Mouse (Mus musculus) stomach, embryonic 16.5 days (tissue): ENCODE measurements around the gene Arl10. TPM values are rescaled to one million over a fixed set of nuclear protein-coding genes. Genes with fewer than 3 reads are reported as not detected.
A peak's percentile ranks its signal among the peaks of the same experiment; 100 is the strongest.
"Not testable (repeated sequence)": the region's sequence is repeated elsewhere in the genome, so short reads cannot be mapped to it uniquely, and the experiment has no call there.

Source experiments
- ATAC-seq: fragments of 200-750 bp; cut with Nextera tagmentation; 2 replicates; pipeline ENCODE4 v1.8.0; 2017; ENCODE audit warnings: moderate number of reproducible peaks, moderate TSS enrichment; ENCODE audit not compliant: insufficient read depth, low FRiP score
- H3K27ac ChIP-seq: fragments of 300-500 bp; sonication (generic); 2 replicates; pipeline ENCODE4 v1.5.1; 2014; ENCODE audit warnings: low read length
- H3K27me3 ChIP-seq: fragments of 300-500 bp; sonication (generic); 2 replicates; pipeline ENCODE4 v1.6.1; 2014; ENCODE audit warnings: low read length, control low read depth, mixed read lengths; ENCODE audit not compliant: control insufficient read depth, insufficient read depth
- H3K36me3 ChIP-seq: fragments of 300-500 bp; sonication (generic); 2 replicates; pipeline ENCODE4 v1.6.1; 2014; ENCODE audit warnings: low read length; ENCODE audit not compliant: control insufficient read depth, insufficient read depth
- H3K4me1 ChIP-seq: fragments of 300-500 bp; sonication (generic); 2 replicates; pipeline ENCODE4 v1.6.1; 2014; ENCODE audit warnings: low read length, control low read depth, mixed read lengths; ENCODE audit not compliant: control insufficient read depth, insufficient read depth
- H3K4me2 ChIP-seq: fragments of 300-500 bp; sonication (generic); 2 replicates; pipeline ENCODE4 v1.6.1; 2014; ENCODE audit warnings: low read depth, low read length, mixed read lengths
- H3K4me3 ChIP-seq: fragments of 300-500 bp; sonication (generic); replicated peaks from 2 replicates; pipeline ENCODE4 v1.5.1; 2014; ENCODE audit warnings: mild to moderate bottlenecking, low read length
- H3K9ac ChIP-seq: fragments of 300-500 bp; sonication (generic); 2 replicates; pipeline ENCODE4 v1.6.1; 2014; ENCODE audit warnings: low read length
- H3K9me3 ChIP-seq: fragments of 300-500 bp; sonication (generic); replicated peaks from 2 replicates; pipeline ENCODE4 v1.6.1; 2016; ENCODE audit warnings: low read length, control low read depth; ENCODE audit not compliant: control insufficient read depth
- WGBS: fragments of 180-500 bp; shearing (Covaris S2); extraction: QIAGEN DNeasy Blood & Tissue Kit; methylation state at CpG from one replicate; pipeline ENCODE4 v1.1.7; 2014; 5-methylcytosine and 5-hydroxymethylcytosine counted together
- polyA plus RNA-seq: library from polyadenylated mRNA; unstranded; fragments of >200 nt; fragmentation: Nextera tagmentation; extraction: Ambion mirVana; gene quantifications from 2 replicates; pipeline ENCODE4 v1.2.1, GENCODE M21; 2015

The Arl10 gene
- polyA plus RNA-seq, 1 experiment from 2014 or later, result 21.7 TPM

DNA sequence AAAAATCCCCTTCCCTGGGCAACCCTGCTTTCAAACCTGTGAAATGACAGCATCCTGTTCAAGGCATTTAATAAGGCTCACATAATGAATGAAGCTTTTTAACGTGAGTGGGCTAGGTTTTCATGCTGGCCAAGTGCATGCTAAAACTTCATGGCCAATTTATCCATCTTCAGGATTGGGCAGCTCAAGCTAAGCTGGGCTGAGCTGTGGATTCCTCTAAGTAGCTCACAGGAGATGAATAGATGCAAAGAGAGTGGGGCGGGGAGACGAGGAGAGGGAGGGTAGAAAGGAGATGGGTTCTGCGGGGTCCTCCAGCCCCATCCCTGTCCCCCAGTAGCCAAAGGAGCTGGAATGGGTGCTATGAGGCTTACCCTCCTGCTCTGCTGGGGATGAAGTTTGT, 29.4 kb downstream of the Arl10 start:
- Histone ChIP-seq H3K9me3 (no peaks in the 10 kb centered on the region), H3K4me1 (peaks cover 11% of the 10 kb centered on the region), H3K4me2 (no peak overlapping the region), H3K36me3 (no peaks in the 10 kb centered on the region), H3K27me3 (no peaks in the 10 kb centered on the region), H3K9ac (no peak overlapping the region), H3K27ac (no peak overlapping the region), H3K4me3 (no peak overlapping the region)
- no peak for ATAC-seq
- 65% methylated on average over 4 of the region's 4 CpGs for WGBS

DNA sequence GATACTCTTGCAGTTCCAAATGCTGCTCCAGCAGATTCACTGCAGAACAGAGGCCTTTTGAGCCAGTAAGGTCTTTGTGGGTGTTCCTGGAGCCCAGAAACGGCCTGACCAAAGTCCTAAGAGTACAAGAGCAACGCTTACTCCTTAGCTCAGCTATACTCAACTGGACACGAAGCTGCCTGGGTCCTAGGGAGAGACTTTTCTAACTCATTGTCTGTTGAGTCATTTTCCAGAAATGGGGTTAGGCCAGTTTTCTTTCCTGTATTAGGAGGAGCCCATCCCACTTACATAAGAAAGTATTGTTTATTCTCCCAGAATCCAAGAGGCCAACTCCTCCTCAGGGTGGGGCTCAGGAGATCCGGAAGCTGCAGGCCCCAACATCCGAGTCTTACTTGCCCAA, 30.6 kb downstream of the Arl10 start:
- Histone ChIP-seq H3K9me3 (no peaks in the 10 kb centered on the region), H3K36me3 (no peaks in the 10 kb centered on the region), H3K9ac (no peak overlapping the region; the same call in 1 of the 2 replicates), H3K27ac (peak overlapping the region; percentile 70), H3K4me1 (peaks cover 12% of the 10 kb centered on the region), H3K27me3 (no peaks in the 10 kb centered on the region), H3K4me2 (no peak overlapping the region), H3K4me3 (no peak overlapping the region)
- WGBS, result 59% methylated on average over 5 of the region's 5 CpGs
- ATAC-seq, result peak; percentile 65; the same call in 1 of the 2 replicates

DNA sequence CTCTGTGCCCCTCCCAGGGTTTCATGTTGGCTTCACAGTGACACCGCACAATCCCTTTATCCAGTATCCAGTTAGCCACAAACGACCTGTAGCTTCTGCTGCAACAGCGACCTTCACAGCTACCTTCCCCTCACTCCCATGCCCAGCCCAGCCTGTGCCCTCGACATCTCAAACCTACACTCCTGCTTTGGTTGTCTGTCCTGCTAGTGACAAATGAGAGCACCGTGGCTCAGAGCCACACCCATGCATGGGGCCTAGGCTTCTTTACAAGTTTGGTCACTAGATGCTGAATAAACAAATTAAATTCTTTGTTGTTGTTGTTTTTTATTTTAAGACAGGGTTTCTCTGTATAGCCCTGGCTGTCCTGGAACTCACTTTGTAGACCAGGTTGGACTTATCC, 32.4 kb downstream of the Arl10 start:
- 62% methylated on average over 5 of the region's 5 CpGs for WGBS
- H3K4me1 ChIP-seq, result peaks cover 15% of the 10 kb centered on the region
- no peak overlapping the region for H3K27ac ChIP-seq
- no peaks in the 10 kb centered on the region for H3K27me3 ChIP-seq
- no peak for ATAC-seq
- no peak overlapping the region for H3K4me2 ChIP-seq
- no peaks in the 10 kb centered on the region for H3K9me3 ChIP-seq
- H3K4me3 ChIP-seq, result no peak overlapping the region
- H3K36me3 ChIP-seq, result no peaks in the 10 kb centered on the region
- no peak overlapping the region for H3K9ac ChIP-seq

- H3K4me1 ChIP-seq, result peaks cover 15% of the 10 kb centered on the region
- no peaks in the 10 kb centered on the region for H3K9me3 ChIP-seq
- WGBS, result 63% methylated on average over 3 of the region's 3 CpGs
- ATAC-seq, result no peak
- H3K27me3 ChIP-seq, result no peaks in the 10 kb centered on the region
- H3K27ac ChIP-seq, result no peak overlapping the region
- H3K36me3 ChIP-seq, result no peaks in the 10 kb centered on the region
- H3K4me2 ChIP-seq, result no peak overlapping the region
- no peak overlapping the region for H3K4me3 ChIP-seq
- H3K9ac ChIP-seq, result no peak overlapping the region
These were observed 33.2 kb downstream of the Arl10 start for GRCm38 (mm10) chr13:54608002-54608401.

DNA sequence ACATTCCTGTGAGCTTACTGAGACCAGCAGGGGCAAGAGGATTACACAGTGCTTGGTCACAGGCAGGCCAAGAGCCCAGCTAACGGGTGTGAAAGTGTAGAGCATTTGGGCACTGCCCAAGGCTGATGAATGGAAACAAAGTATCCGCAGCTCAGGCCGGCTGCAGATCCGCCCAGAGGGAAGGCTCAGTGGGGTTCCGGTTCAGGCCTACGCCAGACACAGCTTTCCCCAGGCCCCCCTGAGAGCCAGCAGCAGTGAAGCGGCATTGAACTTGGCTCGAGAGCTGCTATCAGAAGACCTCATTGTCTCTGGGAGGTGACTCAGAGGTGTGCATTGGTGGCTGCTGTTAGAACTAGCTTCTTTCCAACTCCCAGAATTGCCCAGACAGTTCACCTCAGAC, 33.9 kb downstream of the Arl10 start:
- Histone ChIP-seq H3K4me2 (peak overlapping the region; percentile 18), H3K27me3 (no peaks in the 10 kb centered on the region), H3K9me3 (no peaks in the 10 kb centered on the region), H3K36me3 (no peaks in the 10 kb centered on the region), H3K4me3 (0 out of 2 replicates have a peak overlapping the region, but pooled peaks have one; percentile 4), H3K9ac (peak overlapping the region; percentile 61), H3K4me1 (peaks cover 15% of the 10 kb centered on the region), H3K27ac (peak overlapping the region; percentile 46)
- no peak for ATAC-seq
- 26% methylated on average over 8 of the region's 8 CpGs for WGBS

GRCm38 (mm10) chr13:54609301-54609700, 34.5 kb downstream of the Arl10 start:
- no peak for ATAC-seq
- H3K4me2 ChIP-seq, result peak overlapping the region; percentile 18; the same call in 1 of the 2 replicates

DNA sequence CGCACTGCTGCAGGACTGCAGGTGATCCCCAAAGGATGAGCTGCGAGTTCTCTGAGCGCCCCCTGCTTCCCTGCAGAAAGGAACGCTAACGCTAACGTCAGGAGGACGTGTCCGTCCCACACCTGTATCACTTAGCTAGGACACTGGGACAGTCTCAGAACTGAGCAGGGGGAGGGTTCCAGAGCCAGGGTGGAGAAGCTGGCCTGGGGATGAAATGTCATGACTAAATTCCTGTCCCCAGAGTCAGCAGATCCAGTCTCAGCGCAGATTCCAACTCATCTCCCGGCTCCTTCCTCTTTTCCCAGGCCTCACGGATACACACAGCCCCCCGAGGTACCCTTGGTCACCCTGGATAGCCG, 35.8 kb downstream of the Arl10 start:
- H3K36me3 ChIP-seq, result no peaks in the 10 kb centered on the region
- H3K9me3 ChIP-seq, result no peaks in the 10 kb centered on the region
- peak; percentile 20; the same call in 1 of the 2 replicates for ATAC-seq
- peaks cover 15% of the 10 kb centered on the region for H3K4me1 ChIP-seq
- 11% methylated on average over 13 of the region's 13 CpGs for WGBS
- H3K4me3 ChIP-seq, result peak overlapping the region; percentile 82
- peak overlapping the region; percentile 92 for H3K9ac ChIP-seq
- peak overlapping the region; percentile 95 for H3K4me2 ChIP-seq
- H3K27me3 ChIP-seq, result no peaks in the 10 kb centered on the region
- H3K27ac ChIP-seq, result peak overlapping the region; percentile 80

More at GRCm38 (mm10) chr13:54609301-54609700, 34.5 kb downstream of the Arl10 start:
- Histone ChIP-seq H3K27me3 (no peaks in the 10 kb centered on the region), H3K9ac (peak overlapping the region; percentile 61), H3K4me3 (no peak overlapping the region), H3K4me1 (peaks cover 15% of the 10 kb centered on the region), H3K27ac (peak overlapping the region; percentile 46; the same call in 1 of the 2 replicates), H3K9me3 (no peaks in the 10 kb centered on the region), H3K36me3 (no peaks in the 10 kb centered on the region)
- WGBS, result 19% methylated on average over 1 of the region's 1 CpGs

DNA sequence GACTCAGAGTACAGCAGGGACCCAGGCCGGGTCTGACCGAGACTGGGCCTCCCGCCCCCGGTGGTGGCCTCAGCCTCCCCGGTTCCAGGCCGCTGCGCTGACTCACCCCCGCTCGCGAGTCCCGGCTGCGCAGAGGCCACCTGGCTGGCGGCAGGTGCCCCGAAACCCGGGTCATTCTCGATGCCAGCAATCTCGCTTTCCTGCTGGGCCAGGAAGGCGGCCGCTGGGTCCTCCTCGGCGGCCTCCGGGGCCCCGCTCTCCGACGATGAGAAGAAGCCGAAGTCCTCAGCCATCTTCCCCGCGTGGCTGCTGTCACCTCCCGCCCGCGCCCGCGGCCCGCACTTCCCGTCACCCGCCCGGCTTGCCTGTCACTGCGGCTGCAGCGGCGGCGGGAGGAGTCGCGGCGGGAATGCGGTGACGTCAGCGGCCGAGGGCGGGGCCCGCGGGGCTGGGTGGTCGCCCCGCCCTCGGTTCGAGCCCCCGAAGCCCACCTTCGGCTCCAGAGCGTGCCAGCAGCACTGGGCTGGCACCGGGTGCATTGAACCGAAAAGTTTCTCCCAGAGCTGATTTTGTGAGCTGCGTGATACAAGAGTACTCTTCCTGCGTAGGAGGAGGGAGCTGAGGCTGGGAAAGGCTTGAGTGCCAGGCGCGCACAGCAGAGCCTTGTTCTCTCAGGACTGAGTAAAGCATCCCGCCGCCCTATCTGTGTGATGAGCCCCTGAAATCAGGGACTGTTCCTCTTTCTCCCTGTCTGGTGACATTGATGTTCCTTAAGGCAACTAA, 36.3 kb downstream of the Arl10 start, which contains the start of gene Cltb:
TSS of gene Cltb (minus strand) at position 373 of the 783 bp plus-strand sequence.
- H3K27ac ChIP-seq, result peak within 1 kb of the TSS; percentile 80
- H3K4me1 ChIP-seq, result peaks cover 15% of the 10 kb centered on the region
- peak within 1 kb of the TSS; percentile 95 for H3K4me2 ChIP-seq
- WGBS, result under 1% methylated on average over 65 of the region's 66 CpGs
- ATAC-seq, result peak; percentile 69; the same call in 1 of the 2 replicates
- H3K27me3 ChIP-seq, result no peaks in the 10 kb centered on the region
- peak within 1 kb of the TSS; percentile 82 for H3K4me3 ChIP-seq
- peak within 1 kb of the TSS; percentile 92 for H3K9ac ChIP-seq
- H3K36me3 ChIP-seq, result no peaks in the 10 kb centered on the region
- H3K9me3 ChIP-seq, result no peaks in the 10 kb centered on the region

GRCm38 (mm10) chr13:54613141-54613540, 38.3 kb downstream of the Arl10 start:
- not testable (repeated sequence) for ATAC-seq, H3K4me3 ChIP-seq, H3K9ac ChIP-seq, H3K36me3 ChIP-seq, H3K4me2 ChIP-seq, H3K9me3 ChIP-seq, H3K27ac ChIP-seq, H3K27me3 ChIP-seq
- WGBS, result 83% methylated on average over 8 of the region's 8 CpGs
- H3K4me1 ChIP-seq, result peaks cover 14% of the 10 kb centered on the region
